Mouse (Mus musculus) small intestine, adult 2 months (tissue): ENCODE measurements around the gene Pou3f1.

ENCODE experiments used
- CTCF ChIP-seq: fragments of 200-500 bp; IDR thresholded peaks from 2 replicates; pipeline ENCODE4 v1.5.1; 2012; ENCODE audit warnings: low read depth, mild to moderate bottlenecking, control low read depth, inconsistent platforms, low read length, moderate library complexity, mixed read lengths; ENCODE audit not compliant: insufficient replicate concordance, insufficient read length; ENCODE audit errors: extremely low read depth
- POLR2A ChIP-seq: fragments of 200-500 bp; IDR thresholded peaks from 2 replicates; pipeline ENCODE4 v1.6.1; 2012; ENCODE audit warnings: low read depth, mild to moderate bottlenecking, control low read depth, inconsistent platforms, low read length, moderate library complexity

GRCm38 (mm10) chr4:124607166-124607565 is 49.4 kb upstream of the Pou3f1 start:
- TF ChIP-seq POLR2A (no peak), CTCF (no peak)
